Mouse (Mus musculus): ENCODE data around the gene Fam174a. TPM values are rescaled to one million over a fixed set of nuclear protein-coding genes. Genes with fewer than 3 reads are reported as not detected.

Gene Fam174a
- 4.9 and 6.0 TPM in 2 replicates for polyA plus RNA-seq (2012; rRNA removed)

- peak; percentile 74 for DNase-seq (ENCODE audit: low read depth, low spot score)
- WGBS = 1% methylated on average over 79 of the region's 79 CpGs
Observed at GRCm38 (mm10) chr1:95313393-95314228, at the start of gene Fam174a. Gene Fam174a, plus strand, starts transcription at chr1:95313623.

GRCm38 (mm10) chr1:95263843-95264242, 49.6 kb upstream of the Fam174a start:
- DNase-seq (ENCODE audit: low read depth, low spot score) = no peak
- WGBS = 69% methylated on average over 2 of the region's 2 CpGs

GRCm38 (mm10) chr1:95267950-95268724, 45.3 kb upstream of the Fam174a start:
- no peak for DNase-seq (ENCODE audit: low read depth, low spot score)
- WGBS = 62% methylated on average over 13 of the region's 13 CpGs

GRCm38 (mm10) chr1:95273321-95273720, 40.1 kb upstream of the Fam174a start:
- no peak for DNase-seq (ENCODE audit: low read depth, low spot score)
- WGBS = 41% methylated on average over 1 of the region's 1 CpGs

- 74% methylated on average over 5 of the region's 5 CpGs for WGBS
- DNase-seq (ENCODE audit: low read depth, low spot score) = no peak
Observed at GRCm38 (mm10) chr1:95308324-95308723, 5.1 kb upstream of the Fam174a start.

GRCm38 (mm10) chr1:95314229-95314555, 769 bp downstream of the Fam174a start:
- WGBS = 3% methylated on average over 6 of the region's 6 CpGs
- no peak for DNase-seq (ENCODE audit: low read depth, low spot score)

- 57% methylated on average over 6 of the region's 6 CpGs for WGBS
- DNase-seq (ENCODE audit: low read depth, low spot score) = no peak
Observed at GRCm38 (mm10) chr1:95315981-95316380, 2.6 kb downstream of the Fam174a start.

GRCm38 (mm10) chr1:95322219-95322618, 8.8 kb downstream of the Fam174a start:
- 64% methylated on average over 2 of the region's 2 CpGs for WGBS
- DNase-seq (ENCODE audit: low read depth, low spot score) = no peak

- WGBS = 77% methylated on average over 7 of the region's 7 CpGs
- DNase-seq (ENCODE audit: low read depth, low spot score) = no peak
Observed at GRCm38 (mm10) chr1:95323004-95323403, 9.6 kb downstream of the Fam174a start.

GRCm38 (mm10) chr1:95326856-95327255, 13.4 kb downstream of the Fam174a start:
- no peak for DNase-seq (ENCODE audit: low read depth, low spot score)

- no peak for DNase-seq (ENCODE audit: low read depth, low spot score)
Observed at GRCm38 (mm10) chr1:95339618-95340017, 26.2 kb downstream of the Fam174a start.

- DNase-seq (ENCODE audit: low read depth, low spot score) = no peak
Observed at GRCm38 (mm10) chr1:95342242-95342641, 28.8 kb downstream of the Fam174a start.

GRCm38 (mm10) chr1:95343585-95344485, 30.4 kb downstream of the Fam174a start:
- 83% methylated on average over 5 of the region's 5 CpGs for WGBS
- no peak for DNase-seq (ENCODE audit: low read depth, low spot score)

GRCm38 (mm10) chr1:95354146-95354545, 40.7 kb downstream of the Fam174a start:
- 77% methylated on average over 1 of the region's 1 CpGs for WGBS

GRCm38 (mm10) chr1:95356904-95357303, 43.5 kb downstream of the Fam174a start:
- no peak for DNase-seq (ENCODE audit: low read depth, low spot score)
- 65% methylated on average over 4 of the region's 4 CpGs for WGBS

More at GRCm38 (mm10) chr1:95354146-95354545, 40.7 kb downstream of the Fam174a start:
- DNase-seq (ENCODE audit: low read depth, low spot score) = no peak

GRCm38 (mm10) chr1:95363692-95364091, 50.3 kb downstream of the Fam174a start:
- no peak for DNase-seq (ENCODE audit: low read depth, low spot score)
- 74% methylated on average over 2 of the region's 2 CpGs for WGBS

GRCm38 (mm10) chr1:95366616-95367373, 53.4 kb downstream of the Fam174a start:
- DNase-seq (ENCODE audit: low read depth, low spot score) = no peak
- WGBS = 65% methylated on average over 4 of the region's 4 CpGs

GRCm38 (mm10) chr1:95367748-95368147, 54.3 kb downstream of the Fam174a start:
- DNase-seq (ENCODE audit: low read depth, low spot score) = no peak
- 86% methylated on average over 4 of the region's 4 CpGs for WGBS

GRCm38 (mm10) chr1:95375443-95375842, 62.0 kb downstream of the Fam174a start:
- WGBS = 71% methylated on average over 6 of the region's 6 CpGs
- no peak for DNase-seq (ENCODE audit: low read depth, low spot score)

Measured in large intestine, adult 2 months (tissue).